8 mouse cellular contexts compared by ENCODE assay signal in genomic region chr13:91370441-91370840, GRCm38 (mm10).
DNase-seq lines count a peak whose midpoint lies in the region; ATAC-seq lines count a peak whose summit lies in the region.

No protein-coding gene starts in this region.

- H3K4me1 ChIP-seq in kidney, embryonic 14.5 days (ENCODE audit: control insufficient read depth, insufficient read depth, low read length) = peaks cover 31% of the 10 kb centered on the region

- peak overlapping the region; percentile 99 for H3K27ac ChIP-seq in kidney, embryonic 14.5 days (ENCODE audit: low read depth, low read length)

- DNase-seq in urinary bladder, adult 2 months (ENCODE audit: low spot score) = peak; percentile 29
- no peak for DNase-seq in urinary bladder, adult 18-20 months (ENCODE audit: low spot score in 2 of 2)
- peak; percentile 23 for DNase-seq in cerebellum, adult 8-10 months
- peak; percentile 41 for DNase-seq in lung, postnatal 36 days
- DNase-seq in spleen, adult 18-20 months = peak; percentile 26 to 55
- DNase-seq in left cerebral cortex, adult 18-20 months (ENCODE audit: low spot score in 2 of 2) = no peak

- peak overlapping the region; percentile 42 for H3K4me3 ChIP-seq in kidney, embryonic 14.5 days (ENCODE audit: low read length)

- peak; percentile 45 for ATAC-seq in granulocyte monocyte progenitor cell, adult 5-6 weeks (replicated peaks; ENCODE audit: poor library complexity, severe bottlenecking)
- ATAC-seq in kidney, embryonic 14.5 days (ENCODE audit: low FRiP score, low TSS enrichment) = peak; percentile 32

- H3K4me2 ChIP-seq in kidney, embryonic 14.5 days (replicated peaks; ENCODE audit: low read depth, low read length) = peak overlapping the region; percentile 73

- no peaks in the 10 kb centered on the region for H3K9me3 ChIP-seq in kidney, embryonic 14.5 days (ENCODE audit: control insufficient read depth, low read length)

- WGBS in kidney, embryonic 14.5 days = 4% methylated on average over 11 of the region's 11 CpGs

- H3K9ac ChIP-seq in kidney, embryonic 14.5 days (ENCODE audit: low read depth, low read length) = peak overlapping the region; percentile 65

- no peaks in the 10 kb centered on the region for H3K36me3 ChIP-seq in kidney, embryonic 14.5 days (ENCODE audit: control insufficient read depth, insufficient read depth, low read length)

- no peaks in the 10 kb centered on the region for H3K27me3 ChIP-seq in kidney, embryonic 14.5 days (ENCODE audit: control insufficient read depth, insufficient read depth, low read length)

Comparison
In these comparisons a context has a peak if more than half of its experiments do, and no peak if none do; other contexts are left out.
1. DNase-seq: peak in urinary bladder, adult 2 months (single experiment), cerebellum, adult 8-10 months (single experiment), lung, postnatal 36 days (single experiment) and spleen, adult 18-20 months (2 of 2); none in urinary bladder, adult 18-20 months (0 of 2) and left cerebral cortex, adult 18-20 months (0 of 2).